In genomic region chr5:66537811-66538210, GRCm38 (mm10) we compare ENCODE assay signal across 13 mouse cellular contexts.
"Had no signal": no experiment of that assay in that cellular context is flagged by ENCODE, and none has a peak within 500 bp of the region (broad histone marks: within the 10 kb centered on the region; RNA-seq: fewer than 3 reads in every experiment).

No protein-coding gene starts in this region.

- H3K9me3 ChIP-seq: limb, embryonic 15.5 days; liver, embryonic 12.5 days; midbrain, embryonic 15.5 days had no signal

- H3K4me2 ChIP-seq: limb, embryonic 15.5 days; liver, embryonic 12.5 days; midbrain, embryonic 11.5 days; midbrain, embryonic 15.5 days had no signal

- DNase-seq: kidney, adult 11 months; kidney, adult 9 months; kidney, postnatal 36 days; layer of hippocampus, adult 9-11 months; layer of hippocampus, postnatal 36 days; lung, postnatal 4 days; thymus, postnatal 14 days had no signal

- H3K27ac ChIP-seq: kidney, postnatal 0 days; liver, embryonic 12.5 days; midbrain, embryonic 15.5 days; stomach, postnatal 0 days had no signal

- H3K4me3 ChIP-seq: limb, embryonic 15.5 days; liver, embryonic 12.5 days; midbrain, embryonic 15.5 days had no signal

- ATAC-seq: liver, embryonic 12.5 days; midbrain, embryonic 15.5 days had no signal

- H3K36me3 ChIP-seq: limb, embryonic 15.5 days; liver, embryonic 12.5 days; midbrain, embryonic 15.5 days had no signal

- H3K27me3 ChIP-seq: limb, embryonic 15.5 days; midbrain, embryonic 15.5 days had no signal

- H3K9ac ChIP-seq: limb, embryonic 15.5 days; liver, embryonic 12.5 days; midbrain, embryonic 15.5 days had no signal
